In the genomic region with DNA sequence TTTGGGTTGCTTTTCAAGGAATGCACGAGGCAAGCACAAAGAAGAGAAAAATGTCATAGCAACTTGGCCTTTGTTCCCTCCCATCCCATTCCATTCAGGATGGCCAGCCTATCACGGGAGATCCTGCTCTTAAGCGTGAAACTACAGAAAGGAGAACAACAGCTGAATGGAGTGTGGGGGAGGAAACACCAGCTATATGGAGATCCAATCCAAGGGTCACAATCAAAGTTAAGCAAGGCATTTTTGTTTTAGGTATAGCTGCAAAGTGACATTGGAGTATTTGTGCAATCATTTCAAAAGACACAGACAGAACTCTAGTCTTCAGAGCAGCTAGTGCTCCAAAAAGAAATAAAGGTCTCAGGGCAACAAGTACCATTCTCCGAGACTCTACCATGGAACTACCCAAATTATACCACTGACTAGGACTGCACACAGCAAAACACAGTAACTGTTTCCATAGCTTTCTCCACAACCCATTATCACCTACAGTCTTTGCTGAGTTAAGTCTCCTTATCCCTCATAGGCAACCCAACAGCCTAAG, we compare ENCODE assay signal across 8 mouse cellular contexts. TPM values are rescaled to one million over a fixed set of nuclear protein-coding genes. Genes with fewer than 3 reads are reported as not detected.
DNase-seq lines count a peak whose midpoint lies in the region; ATAC-seq and TF ChIP-seq lines count a peak whose summit lies in the region.

No protein-coding gene starts in this region.

- H3K36me3 ChIP-seq in hindbrain, embryonic 10.5 days, result peaks cover 11% of the 10 kb centered on the region
- no peaks in the 10 kb centered on the region for H3K36me3 ChIP-seq in liver, postnatal 0 days (replicated peaks; ENCODE audit: insufficient read depth, low read length)

- ATAC-seq in liver, postnatal 0 days, result no peak

- H3K4me2 ChIP-seq in liver, postnatal 0 days (ENCODE audit: low read depth, low read length), result peak overlapping the region; percentile 83

- H3K27ac ChIP-seq in hindbrain, embryonic 10.5 days, result peak overlapping the region; percentile 100
- H3K27ac ChIP-seq in liver, postnatal 0 days (ENCODE audit: low read depth), result peak overlapping the region; percentile 100

- peak overlapping the region; percentile 100 for H3K9ac ChIP-seq in liver, postnatal 0 days (replicated peaks)

- TF ChIP-seq EP300 in liver, postnatal 0 days (IDR thresholded peaks at IDR 0.05; ENCODE audit: low read depth), result no peak

- H3K9me3 ChIP-seq in hindbrain, embryonic 10.5 days, result no peaks in the 10 kb centered on the region
- H3K9me3 ChIP-seq in liver, postnatal 0 days (ENCODE audit: low read length), result no peaks in the 10 kb centered on the region

- peaks cover 49% of the 10 kb centered on the region for H3K4me1 ChIP-seq in hindbrain, embryonic 10.5 days (replicated peaks)
- peaks cover 59% of the 10 kb centered on the region for H3K4me1 ChIP-seq in liver, postnatal 0 days (ENCODE audit: insufficient read depth)

- no peaks in the 10 kb centered on the region for H3K27me3 ChIP-seq in hindbrain, embryonic 10.5 days (ENCODE audit: insufficient read depth, poor library complexity, severe bottlenecking)
- no peaks in the 10 kb centered on the region for H3K27me3 ChIP-seq in liver, postnatal 0 days (ENCODE audit: insufficient read depth, low read length)

- TF ChIP-seq CTCF in liver, postnatal 0 days (IDR thresholded peaks at IDR 0.05; ENCODE audit: low read depth), result no peak

- WGBS in hindbrain, embryonic 10.5 days, result 9% methylated on average over 4 of the region's 4 CpGs
- 11% methylated on average over 4 of the region's 4 CpGs for WGBS in liver, postnatal 0 days (ENCODE audit: insufficient replicate concordance)

- peak; percentile 90 for DNase-seq in heart, adult 11 months
- DNase-seq in heart, postnatal 25 days (ENCODE audit: low spot score), result no peak
- DNase-seq in adipocyte (ENCODE audit: low spot score), result peak; percentile 44
- DNase-seq in hindbrain, embryonic 10.5 days (ENCODE audit: low spot score), result peak; percentile 48
- DNase-seq in liver, postnatal 0 days, result no peak
- no peak for DNase-seq in left cerebral cortex, adult 11 months (ENCODE audit: low spot score)
- no peak for DNase-seq in layer of hippocampus, adult 9-10 months (ENCODE audit: low spot score)
- no peak for DNase-seq in frontal cortex, postnatal 36 days (ENCODE audit: low spot score in 2 of 2)

- intact Hi-C loops in heart, postnatal 25 days (cut with DNase I), result loop anchor here (5.0 kb wide), 1 partner anchor 113 kb away; no protein-coding TSS in a partner anchor

- H3K4me3 ChIP-seq in hindbrain, embryonic 10.5 days, result peak overlapping the region; percentile 99
- H3K4me3 ChIP-seq in liver, postnatal 0 days (ENCODE audit: low read depth, low read length), result peak overlapping the region; percentile 98

RNA-seq across cellular contexts. Expression of gene Ankrd11, which starts 1.9 kb away (rescaled TPM):
- 10 to 100 TPM; 63.7 to 73.0 TPM for total RNA-seq in heart, postnatal 25 days (2021)
- 31.4 and 34.3 TPM in 2 replicates for polyA plus RNA-seq in hindbrain, embryonic 10.5 days (2016; fragmentation: Nextera tagmentation; extraction: Ambion mirVana)
- 21.2 and 21.9 TPM in 2 replicates for polyA plus RNA-seq in liver, postnatal 0 days (2015; fragmentation: Nextera tagmentation; extraction: Ambion mirVana)

RNA-seq across cellular contexts. Expression of gene Spg7, which starts 22.6 kb away (rescaled TPM):
- 10 to 100 TPM; 77.4 to 78.7 TPM for total RNA-seq in heart, postnatal 25 days (2021)
- 56.6 and 58.2 TPM in 2 replicates for polyA plus RNA-seq in hindbrain, embryonic 10.5 days (2016; fragmentation: Nextera tagmentation; extraction: Ambion mirVana)
- 16.9 and 18.3 TPM in 2 replicates for polyA plus RNA-seq in liver, postnatal 0 days (2015; fragmentation: Nextera tagmentation; extraction: Ambion mirVana)

Comparison
In these comparisons a context has a peak if more than half of its experiments do, and no peak if none do; other contexts are left out.
1. DNase-seq: peak in heart, adult 11 months (single experiment), adipocyte (single experiment) and hindbrain, embryonic 10.5 days (single experiment); none in heart, postnatal 25 days (single experiment), liver, postnatal 0 days (single experiment), left cerebral cortex, adult 11 months (single experiment), layer of hippocampus, adult 9-10 months (single experiment) and frontal cortex, postnatal 36 days (0 of 2).